Mouse (Mus musculus) thymus, adult 2 months (tissue): Measurements from ENCODE around the gene Hhat. TPM values are rescaled to one million over a fixed set of nuclear protein-coding genes. Genes with fewer than 3 reads are reported as not detected.

ENCODE experiments used
- DNase-seq: peaks from one replicate; pipeline ENCODE4 v3.0.0; 2021
- H3K27ac ChIP-seq: fragments of 200-500 bp; 2 replicates; pipeline ENCODE4 v1.5.1; 2012; ENCODE audit warnings: low read length, control low read depth; ENCODE audit not compliant: control insufficient read depth, insufficient read depth
- H3K27me3 ChIP-seq: fragments of 200-500 bp; 2 replicates; pipeline ENCODE4 v1.6.1; 2012; ENCODE audit warnings: mild to moderate bottlenecking, low read length, moderate library complexity, mixed read lengths; ENCODE audit not compliant: control insufficient read depth, insufficient read depth
- H3K36me3 ChIP-seq: fragments of 200-500 bp; 2 replicates; pipeline ENCODE4 v1.6.1; 2012; ENCODE audit warnings: mild to moderate bottlenecking, low read length, moderate library complexity; ENCODE audit not compliant: control insufficient read depth, insufficient read depth
- H3K4me1 ChIP-seq: fragments of 200-500 bp; replicated peaks from 2 replicates; pipeline ENCODE4 v1.6.1; 2012; ENCODE audit warnings: low read length; ENCODE audit not compliant: control insufficient read depth, insufficient read depth
- H3K4me3 ChIP-seq: fragments of 200-500 bp; 2 replicates; pipeline ENCODE4 v1.5.1; 2012; ENCODE audit warnings: mild to moderate bottlenecking, low read length, control low read depth, moderate library complexity; ENCODE audit not compliant: control insufficient read depth, insufficient read depth
- CTCF ChIP-seq: fragments of 200-500 bp; IDR thresholded peaks from 2 replicates; pipeline ENCODE4 v1.5.1; 2012; ENCODE audit warnings: mild to moderate bottlenecking, control low read depth, low read length, moderate library complexity, borderline replicate concordance; ENCODE audit not compliant: control insufficient read depth, poor library complexity, insufficient read depth; ENCODE audit errors: extremely low read depth
- POLR2A ChIP-seq: fragments of 200-500 bp; IDR thresholded peaks from 2 replicates; pipeline ENCODE4 v1.6.1; 2012; ENCODE audit warnings: mild to moderate bottlenecking, low read length, control low read depth, moderate library complexity; ENCODE audit not compliant: control insufficient read depth, poor library complexity, insufficient read depth; ENCODE audit errors: extremely low read depth
- WGBS: fragments of 180-500 bp; shearing (Covaris S2); methylation state at CpG from one replicate; pipeline ENCODE4 v1.1.7; 2018; 5-methylcytosine and 5-hydroxymethylcytosine counted together
- polyA plus RNA-seq: library from polyadenylated mRNA; depleted of rRNA; stranded (reverse); fragments of >200 nt; gene quantifications from 2 replicates; pipeline ENCODE4 v1.2.3, GENCODE M21; 2012; rRNA removed

The Hhat gene
- polyA plus RNA-seq = 5.8 and 6.6 TPM in 2 replicates

GRCm38 (mm10) chr1:192770495-192771331, at the start of gene Hhat:
Hhat (minus strand) TSS chr1:192771223.
- no peaks in the 10 kb centered on the region for H3K27me3 ChIP-seq
- peak; percentile 75 for DNase-seq
- peak; percentile 47 for TF ChIP-seq POLR2A
- no peak for TF ChIP-seq CTCF
- under 1% methylated on average over 70 of the region's 70 CpGs for WGBS
- peaks cover 11% of the 10 kb centered on the region for H3K4me1 ChIP-seq
- peak within 1 kb of the TSS; percentile 86 for H3K4me3 ChIP-seq
- H3K36me3 ChIP-seq = no peaks in the 10 kb centered on the region
- peak within 1 kb of the TSS; percentile 63 for H3K27ac ChIP-seq

GRCm38 (mm10) chr1:192818334-192818733, 47.3 kb upstream of the Hhat start:
- H3K27me3 ChIP-seq = no peaks in the 10 kb centered on the region
- no peaks in the 10 kb centered on the region for H3K36me3 ChIP-seq
- no peaks in the 10 kb centered on the region for H3K4me1 ChIP-seq
- TF ChIP-seq POLR2A (no peak), CTCF (no peak)
- H3K27ac ChIP-seq = no peak overlapping the region
- 91% methylated on average over 5 of the region's 5 CpGs for WGBS
- DNase-seq = no peak
- no peak overlapping the region for H3K4me3 ChIP-seq

- Histone ChIP-seq H3K4me3 (no peak overlapping the region), H3K27ac (no peak overlapping the region), H3K27me3 (no peaks in the 10 kb centered on the region), H3K4me1 (no peaks in the 10 kb centered on the region), H3K36me3 (no peaks in the 10 kb centered on the region)
- DNase-seq = no peak
- 95% methylated on average over 2 of the region's 2 CpGs for WGBS
- no peak for TF ChIP-seq CTCF
- no peak for TF ChIP-seq POLR2A
These were observed 44.8 kb upstream of the Hhat start for GRCm38 (mm10) chr1:192815789-192816188.

- Histone ChIP-seq H3K4me1 (no peaks in the 10 kb centered on the region), H3K27me3 (no peaks in the 10 kb centered on the region), H3K36me3 (no peaks in the 10 kb centered on the region), H3K27ac (no peak overlapping the region), H3K4me3 (no peak overlapping the region)
- DNase-seq = no peak
- 88% methylated on average over 3 of the region's 3 CpGs for WGBS
- no peak for TF ChIP-seq CTCF
- TF ChIP-seq POLR2A = no peak
These were observed 43.7 kb upstream of the Hhat start for GRCm38 (mm10) chr1:192814700-192815099.

GRCm38 (mm10) chr1:192812758-192813157, 41.7 kb upstream of the Hhat start:
- DNase-seq = no peak
- H3K4me1 ChIP-seq = 0 out of 2 replicates have a peak, but pooled peaks cover 4% of the 10 kb centered on the region
- no peaks in the 10 kb centered on the region for H3K36me3 ChIP-seq
- H3K27ac ChIP-seq = no peak overlapping the region
- 95% methylated on average over 9 of the region's 9 CpGs for WGBS
- no peaks in the 10 kb centered on the region for H3K27me3 ChIP-seq
- TF ChIP-seq POLR2A = no peak
- no peak overlapping the region for H3K4me3 ChIP-seq

GRCm38 (mm10) chr1:192812290-192812689, 41.3 kb upstream of the Hhat start:
- 0 out of 2 replicates have a peak, but pooled peaks cover 4% of the 10 kb centered on the region for H3K4me1 ChIP-seq
- WGBS = 96% methylated on average over 5 of the region's 5 CpGs
- no peak overlapping the region for H3K4me3 ChIP-seq
- DNase-seq = no peak
- no peak for TF ChIP-seq CTCF
- H3K36me3 ChIP-seq = no peaks in the 10 kb centered on the region
- no peaks in the 10 kb centered on the region for H3K27me3 ChIP-seq
- H3K27ac ChIP-seq = no peak overlapping the region
